Mouse (Mus musculus): Measurements from ENCODE around the gene Mcl1.
"Not testable (repeated sequence)": the region's sequence is repeated elsewhere in the genome, so short reads cannot be mapped to it uniquely, and the experiment has no call there.

The Mcl1 gene

GRCm38 (mm10) chr3:95687524-95688421 lies 29.2 kb downstream of the Mcl1 start, which contains the start of gene Adamtsl4:
Gene Adamtsl4, minus strand, starts transcription at chr3:95687917.
- DNase-seq, result peak; percentile 56 to 62

- DNase-seq, result no peak
These were observed 30.8 kb downstream of the Mcl1 start for GRCm38 (mm10) chr3:95689171-95689915.

- no peak for DNase-seq
These were observed 31.4 kb downstream of the Mcl1 start for GRCm38 (mm10) chr3:95689940-95690339.

GRCm38 (mm10) chr3:95690552-95690951 lies 32.0 kb downstream of the Mcl1 start:
- not testable (repeated sequence) for DNase-seq

- DNase-seq, result no peak
These were observed 34.1 kb downstream of the Mcl1 start for GRCm38 (mm10) chr3:95692677-95693076.

- DNase-seq, result no peak
These were observed 35.5 kb downstream of the Mcl1 start for GRCm38 (mm10) chr3:95693821-95694807.

GRCm38 (mm10) chr3:95694808-95695703 lies 36.5 kb downstream of the Mcl1 start:
- DNase-seq, result no peak

- DNase-seq, result no peak
These were observed 37.2 kb downstream of the Mcl1 start for GRCm38 (mm10) chr3:95695796-95696195.

- DNase-seq, result no peak
These were observed 37.8 kb downstream of the Mcl1 start for GRCm38 (mm10) chr3:95696360-95696759.

GRCm38 (mm10) chr3:95698286-95698685 lies 39.7 kb downstream of the Mcl1 start:
- no peak for DNase-seq

- peak; percentile 76 to 81 for DNase-seq
These were observed 41.7 kb downstream of the Mcl1 start for GRCm38 (mm10) chr3:95700233-95700681.

GRCm38 (mm10) chr3:95701085-95701484 lies 42.5 kb downstream of the Mcl1 start:
- no peak for DNase-seq

- DNase-seq, result peak; percentile 59 to 77
These were observed 43.4 kb downstream of the Mcl1 start for GRCm38 (mm10) chr3:95701877-95702540.

- DNase-seq, result no peak
These were observed 44.7 kb downstream of the Mcl1 start for GRCm38 (mm10) chr3:95703276-95703675.

GRCm38 (mm10) chr3:95704612-95705011 lies 46.0 kb downstream of the Mcl1 start:
- DNase-seq, result no peak

- DNase-seq, result no peak
These were observed 47.7 kb downstream of the Mcl1 start for GRCm38 (mm10) chr3:95706273-95706672.

- DNase-seq, result no peak
These were observed 48.9 kb downstream of the Mcl1 start for GRCm38 (mm10) chr3:95707497-95707896.

- DNase-seq, result no peak
These were observed 50.5 kb downstream of the Mcl1 start for GRCm38 (mm10) chr3:95709044-95709443.

- no peak for DNase-seq
These were observed 51.4 kb downstream of the Mcl1 start for GRCm38 (mm10) chr3:95709967-95710366.
